Mouse (Mus musculus) lung, adult 2 months (tissue): Measurements from ENCODE around the gene Ptprg. TPM values are rescaled to one million over a fixed set of nuclear protein-coding genes. Genes with fewer than 3 reads are reported as not detected.

ENCODE experiments used
- DNase-seq: peaks from one replicate; pipeline ENCODE4 v3.0.0; 2022
- H3K4me1 ChIP-seq: fragments of 200-500 bp; 2 replicates; pipeline ENCODE4 v1.6.1; 2011; ENCODE audit warnings: low read length; ENCODE audit not compliant: control insufficient read depth, insufficient read depth
- H3K4me3 ChIP-seq: fragments of 200-500 bp; replicated peaks from 2 replicates; pipeline ENCODE3; 2011; ENCODE audit warnings: low read depth, mild to moderate bottlenecking, control low read depth, low read length; ENCODE audit errors: extremely low read depth
- CTCF ChIP-seq: fragments of 200-500 bp; IDR thresholded peaks from 2 replicates; pipeline ENCODE4 v1.5.1; 2011; ENCODE audit warnings: mild to moderate bottlenecking, low read length, control low read depth; ENCODE audit not compliant: insufficient read depth
- POLR2A ChIP-seq: fragments of 200-500 bp; IDR thresholded peaks from 2 replicates; pipeline ENCODE4 v1.6.1; 2011; ENCODE audit warnings: low read depth, mild to moderate bottlenecking, control low read depth, low read length, borderline replicate concordance; ENCODE audit errors: extremely low read depth
- WGBS: fragments of 180-500 bp; shearing (Covaris S2); methylation state at CpG from one replicate; pipeline ENCODE4 v1.1.7; 2018; 5-methylcytosine and 5-hydroxymethylcytosine counted together
- polyA plus RNA-seq: library from polyadenylated mRNA; depleted of rRNA; stranded (reverse); fragments of >200 nt; gene quantifications from 2 replicates; pipeline ENCODE4 v1.2.3, GENCODE M21; 2012

The Ptprg gene
- polyA plus RNA-seq, 1 experiment: 79.9 TPM

- 87% methylated on average over 5 of the region's 5 CpGs for WGBS
- Histone ChIP-seq H3K4me1 (no peaks in the 10 kb centered on the region; the same call in 1 of the 2 replicates), H3K4me3 (no peak overlapping the region)
- TF ChIP-seq POLR2A (no peak), CTCF (no peak)
- DNase-seq: no peak
These were observed 352.9 kb downstream of the Ptprg start for GRCm38 (mm10) chr14:11906130-11906675.

GRCm38 (mm10) chr14:11912253-11912652 lies 358.9 kb downstream of the Ptprg start:
- DNase-seq: no peak
- Histone ChIP-seq H3K4me1 (no peaks in the 10 kb centered on the region), H3K4me3 (no peak overlapping the region)
- 87% methylated on average over 1 of the region's 1 CpGs for WGBS
- no peak for TF ChIP-seq POLR2A
- TF ChIP-seq CTCF: no peak

DNA sequence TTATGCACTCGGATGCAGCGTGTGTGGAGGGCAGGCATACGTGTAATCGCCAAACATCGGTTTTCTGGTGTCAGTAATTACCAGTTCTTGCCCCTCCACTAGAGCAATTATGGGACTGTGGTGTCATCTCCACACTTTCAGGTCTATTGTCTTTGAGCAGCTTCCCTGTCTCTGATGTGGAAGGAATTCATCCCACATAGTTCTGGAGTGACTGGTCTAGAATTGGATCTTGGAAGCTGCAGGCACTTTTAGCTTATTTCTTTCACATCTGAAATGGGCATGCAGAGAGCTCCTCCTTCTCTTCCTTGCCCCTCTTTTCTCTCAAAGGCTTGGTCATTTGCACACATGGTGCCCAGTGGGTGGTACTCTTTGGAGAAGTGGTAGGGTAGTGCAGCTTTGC lies 363.9 kb downstream of the Ptprg start:
- WGBS: 89% methylated on average over 5 of the region's 5 CpGs
- Histone ChIP-seq H3K4me3 (no peak overlapping the region), H3K4me1 (no peaks in the 10 kb centered on the region; the same call in 1 of the 2 replicates)
- DNase-seq: no peak
- TF ChIP-seq POLR2A (no peak), CTCF (no peak)

DNA sequence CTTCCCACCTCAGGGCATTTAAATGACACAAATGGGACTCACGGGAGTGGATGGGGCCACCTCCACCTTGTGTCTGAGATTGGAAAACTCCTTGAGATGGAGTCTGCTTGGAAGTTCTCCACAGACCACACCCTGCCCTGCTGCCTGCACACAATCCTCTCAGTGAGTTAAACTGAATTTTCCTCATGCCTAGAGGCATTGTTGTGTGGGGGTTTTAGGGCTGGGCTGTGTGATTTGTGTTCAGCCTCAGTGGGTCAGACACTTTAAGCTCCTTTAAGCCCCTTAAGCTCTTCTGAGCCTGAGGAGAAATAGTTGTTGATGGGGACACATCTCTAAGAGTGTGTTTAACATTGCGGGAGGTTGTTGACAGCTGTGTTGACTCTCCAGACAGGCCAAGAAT lies 375.2 kb downstream of the Ptprg start:
- no peak for DNase-seq
- Histone ChIP-seq H3K4me1 (no peaks in the 10 kb centered on the region; the same call in 1 of the 2 replicates), H3K4me3 (no peak overlapping the region)
- TF ChIP-seq POLR2A: no peak
- TF ChIP-seq CTCF: no peak
- WGBS: 57% methylated on average over 2 of the region's 2 CpGs

GRCm38 (mm10) chr14:11932517-11932916 lies 379.2 kb downstream of the Ptprg start:
- DNase-seq: no peak
- no peak overlapping the region for H3K4me3 ChIP-seq
- H3K4me1 ChIP-seq: no peaks in the 10 kb centered on the region; the same call in 1 of the 2 replicates
- TF ChIP-seq CTCF (no peak), POLR2A (no peak)
- 87% methylated on average over 3 of the region's 3 CpGs for WGBS

GRCm38 (mm10) chr14:11934556-11934955 lies 381.2 kb downstream of the Ptprg start:
- no peak for DNase-seq
- H3K4me1 ChIP-seq: no peaks in the 10 kb centered on the region; the same call in 1 of the 2 replicates
- TF ChIP-seq CTCF: no peak
- no peak for TF ChIP-seq POLR2A
- WGBS: 80% methylated on average over 2 of the region's 2 CpGs
- no peak overlapping the region for H3K4me3 ChIP-seq

DNA sequence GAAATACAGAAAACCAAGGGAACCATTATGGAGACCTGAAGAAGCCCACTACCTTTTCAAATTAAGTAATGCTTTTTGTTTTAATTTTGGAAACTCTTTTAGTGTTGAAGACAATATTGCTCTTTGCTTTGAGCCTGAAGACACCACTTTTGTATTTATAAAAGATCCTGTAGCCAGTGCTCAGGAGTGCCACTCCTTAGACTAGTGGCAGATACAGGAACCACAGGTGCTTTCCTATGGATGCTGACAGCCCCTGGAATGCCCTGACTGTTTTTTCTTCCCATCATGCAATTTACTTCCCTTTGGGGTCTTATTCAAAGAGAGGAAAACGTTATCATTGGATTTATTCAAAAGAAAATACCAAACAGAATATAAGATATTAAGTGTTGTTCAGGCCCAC lies 381.9 kb downstream of the Ptprg start:
- WGBS: 42% methylated on average over 1 of the region's 1 CpGs
- TF ChIP-seq CTCF (no peak), POLR2A (no peak)
- no peak overlapping the region for H3K4me3 ChIP-seq
- no peaks in the 10 kb centered on the region; the same call in 1 of the 2 replicates for H3K4me1 ChIP-seq
- no peak for DNase-seq

GRCm38 (mm10) chr14:11935698-11936097 lies 382.4 kb downstream of the Ptprg start:
- no peak for TF ChIP-seq POLR2A
- no peak for DNase-seq
- 70% methylated on average over 7 of the region's 7 CpGs for WGBS
- Histone ChIP-seq H3K4me1 (no peaks in the 10 kb centered on the region; the same call in 1 of the 2 replicates), H3K4me3 (no peak overlapping the region)

- no peak for DNase-seq
- peaks cover 6% of the 10 kb centered on the region for H3K4me1 ChIP-seq
- TF ChIP-seq POLR2A: no peak
- TF ChIP-seq CTCF: no peak
- H3K4me3 ChIP-seq: no peak overlapping the region
- WGBS: 88% methylated on average over 4 of the region's 4 CpGs
These were observed 385.6 kb downstream of the Ptprg start for GRCm38 (mm10) chr14:11938912-11939311.

GRCm38 (mm10) chr14:11941989-11942514 lies 388.7 kb downstream of the Ptprg start:
- no peak overlapping the region for H3K4me3 ChIP-seq
- no peak for DNase-seq
- WGBS: 49% methylated on average over 5 of the region's 5 CpGs
- TF ChIP-seq POLR2A (no peak), CTCF (no peak)
- H3K4me1 ChIP-seq: peaks cover 6% of the 10 kb centered on the region

DNA sequence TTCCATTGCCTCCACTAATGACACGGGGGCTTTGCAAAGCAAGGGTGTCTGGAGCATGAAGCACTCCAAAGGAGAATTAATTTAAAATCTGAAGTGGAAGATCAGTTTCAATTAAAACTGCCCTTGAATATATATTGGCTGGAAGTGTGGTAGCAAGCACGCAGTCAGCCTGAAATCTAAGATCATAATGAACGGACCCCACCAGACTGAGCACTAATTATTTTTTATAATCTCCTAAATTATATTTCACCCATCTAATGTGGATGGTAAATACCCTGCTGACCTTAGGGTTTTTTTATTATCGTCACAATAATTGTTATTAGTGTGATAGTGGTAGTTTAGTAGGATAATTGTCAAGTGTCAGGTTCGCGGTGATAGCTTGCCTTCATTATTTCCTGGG lies 397.0 kb downstream of the Ptprg start:
- DNase-seq: no peak
- TF ChIP-seq POLR2A (no peak), CTCF (no peak)
- WGBS: 96% methylated on average over 6 of the region's 6 CpGs
- H3K4me1 ChIP-seq: no peaks in the 10 kb centered on the region
- H3K4me3 ChIP-seq: no peak overlapping the region
